Mouse (Mus musculus) lung, embryonic 14.5 days (tissue): ENCODE results near the gene Dgkd. TPM values are rescaled to one million over a fixed set of nuclear protein-coding genes. Genes with fewer than 3 reads are reported as not detected.

Source experiments
- ATAC-seq: fragments of 200-750 bp; cut with Nextera tagmentation; 2 replicates; pipeline ENCODE4 v1.8.0; 2017; ENCODE audit warnings: mild to moderate bottlenecking, moderate TSS enrichment, moderate library complexity; ENCODE audit not compliant: insufficient read depth
- DNase-seq: peaks from one replicate; pipeline ENCODE4 v3.0.0-alpha.2; 2015
- H3K27ac ChIP-seq: fragments of 300-500 bp; sonication (generic); 2 replicates; pipeline ENCODE4 v1.5.1; 2014; ENCODE audit warnings: low read depth, mild to moderate bottlenecking, moderate library complexity
- H3K27me3 ChIP-seq: fragments of 300-500 bp; sonication (generic); 2 replicates; pipeline ENCODE4 v1.6.1; 2014; ENCODE audit warnings: low read length, control low read depth; ENCODE audit not compliant: insufficient read depth
- H3K36me3 ChIP-seq: fragments of 300-500 bp; sonication (generic); 2 replicates; pipeline ENCODE4 v1.6.1; 2014; ENCODE audit warnings: control low read depth; ENCODE audit not compliant: insufficient read depth
- H3K4me1 ChIP-seq: fragments of 300-500 bp; sonication (generic); 2 replicates; pipeline ENCODE4 v1.6.1; 2014; ENCODE audit warnings: antibody characterized with exemption, control low read depth; ENCODE audit not compliant: insufficient read depth
- H3K4me2 ChIP-seq: fragments of 300-500 bp; sonication (generic); 2 replicates; pipeline ENCODE4 v1.6.1; 2014; ENCODE audit warnings: mild to moderate bottlenecking
- H3K4me3 ChIP-seq: fragments of 300-500 bp; sonication (generic); 2 replicates; pipeline ENCODE4 v1.5.1; 2014; ENCODE audit warnings: low read depth, low read length
- H3K9ac ChIP-seq: fragments of 300-500 bp; sonication (generic); 2 replicates; pipeline ENCODE4 v1.6.1; 2014
- H3K9me3 ChIP-seq: fragments of 300-500 bp; sonication (generic); 2 replicates; pipeline ENCODE4 v1.6.1; 2016; ENCODE audit warnings: low read depth, low read length, control low read depth
- CTCF ChIP-seq: IDR thresholded peaks from 2 replicates; pipeline ENCODE4 v1.5.1; 2016; ENCODE audit warnings: antibody characterized with exemption, low read depth
- WGBS: fragments of 180-500 bp; shearing (Covaris S2); extraction: QIAGEN DNeasy Blood & Tissue Kit; methylation state at CpG from one replicate; pipeline ENCODE4 v1.1.7; 2014; 5-methylcytosine and 5-hydroxymethylcytosine counted together
- polyA plus RNA-seq: library from polyadenylated mRNA; unstranded; fragments of >200 nt; fragmentation: Nextera tagmentation; extraction: Ambion mirVana; gene quantifications from 2 replicates; pipeline ENCODE4 v1.2.1, GENCODE M21; 2014

The Dgkd gene
- polyA plus RNA-seq, 1 experiment from 2014 or later = 36.1 TPM

GRCm38 (mm10) chr1:87871546-87871945 is 18.5 kb downstream of the Dgkd start:
- DNase-seq = peak; percentile 41
- TF ChIP-seq CTCF = no peak
- Histone ChIP-seq H3K27me3 (no peaks in the 10 kb centered on the region), H3K4me1 (no peaks in the 10 kb centered on the region), H3K4me2 (no peak overlapping the region), H3K27ac (no peak overlapping the region), H3K4me3 (no peak overlapping the region), H3K36me3 (no peaks in the 10 kb centered on the region), H3K9me3 (no peaks in the 10 kb centered on the region), H3K9ac (no peak overlapping the region)
- ATAC-seq = no peak

- DNase-seq = no peak
- no peak overlapping the region for H3K4me3 ChIP-seq
- no peak overlapping the region for H3K27ac ChIP-seq
- H3K36me3 ChIP-seq = no peaks in the 10 kb centered on the region
- no peaks in the 10 kb centered on the region for H3K9me3 ChIP-seq
- peaks cover 11% of the 10 kb centered on the region; the same call in 1 of the 2 replicates for H3K4me1 ChIP-seq
- no peak for ATAC-seq
- H3K27me3 ChIP-seq = no peaks in the 10 kb centered on the region
- no peak overlapping the region for H3K9ac ChIP-seq
- H3K4me2 ChIP-seq = no peak overlapping the region
- TF ChIP-seq CTCF = no peak
Observed at GRCm38 (mm10) chr1:87873081-87873480, 20.0 kb downstream of the Dgkd start.

- WGBS = 90% methylated on average over 1 of the region's 1 CpGs
- no peaks in the 10 kb centered on the region for H3K9me3 ChIP-seq
- ATAC-seq = no peak
Observed at GRCm38 (mm10) chr1:87876065-87876464, 23.0 kb downstream of the Dgkd start.

GRCm38 (mm10) chr1:87877552-87878283 is 24.6 kb downstream of the Dgkd start:
- Histone ChIP-seq H3K9ac (no peak overlapping the region), H3K4me1 (peaks cover 33% of the 10 kb centered on the region), H3K9me3 (no peaks in the 10 kb centered on the region), H3K4me2 (no peak overlapping the region), H3K4me3 (no peak overlapping the region), H3K36me3 (peaks cover under 1% of the 10 kb centered on the region), H3K27ac (peak overlapping the region; percentile 43; the same call in 1 of the 2 replicates), H3K27me3 (no peaks in the 10 kb centered on the region)
- TF ChIP-seq CTCF = no peak
- 48% methylated on average over 9 of the region's 9 CpGs for WGBS
- peak; percentile 16 for DNase-seq
- no peak for ATAC-seq

More at GRCm38 (mm10) chr1:87876065-87876464, 23.0 kb downstream of the Dgkd start:
- no peak overlapping the region for H3K9ac ChIP-seq
- no peak overlapping the region for H3K27ac ChIP-seq
- H3K36me3 ChIP-seq = no peaks in the 10 kb centered on the region
- DNase-seq = no peak
- H3K4me2 ChIP-seq = no peak overlapping the region
- TF ChIP-seq CTCF = no peak
- H3K4me1 ChIP-seq = peaks cover 30% of the 10 kb centered on the region
- no peaks in the 10 kb centered on the region for H3K27me3 ChIP-seq
- no peak overlapping the region for H3K4me3 ChIP-seq

DNA sequence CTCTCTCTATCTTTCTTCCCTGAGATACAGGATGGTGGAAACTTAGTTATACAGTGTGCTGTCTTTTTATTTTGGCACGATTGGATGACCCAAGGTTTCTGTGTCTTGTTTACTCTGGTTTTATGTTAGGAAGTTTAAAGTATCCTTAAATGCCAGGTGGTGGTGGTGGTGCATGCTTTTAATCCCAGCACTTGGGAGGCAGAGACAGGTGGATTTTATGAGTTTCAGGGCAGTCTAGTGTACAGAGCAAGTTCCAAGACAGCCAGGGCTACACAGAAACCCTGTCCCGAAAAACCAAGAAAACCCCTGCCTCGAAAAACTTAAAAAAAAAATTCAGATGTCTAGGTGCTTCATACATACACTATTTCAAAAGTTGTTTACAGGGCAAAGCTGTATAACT is 25.9 kb downstream of the Dgkd start:
- Histone ChIP-seq H3K4me1 (peaks cover 33% of the 10 kb centered on the region), H3K27ac (peak overlapping the region; percentile 88), H3K4me3 (no peak overlapping the region), H3K36me3 (peaks cover 11% of the 10 kb centered on the region), H3K27me3 (no peaks in the 10 kb centered on the region), H3K9me3 (no peaks in the 10 kb centered on the region), H3K4me2 (no peak overlapping the region), H3K9ac (no peak overlapping the region)
- ATAC-seq (no peak), DNase-seq (no peak)
- no peak for TF ChIP-seq CTCF
- 84% methylated on average over 3 of the region's 3 CpGs for WGBS

DNA sequence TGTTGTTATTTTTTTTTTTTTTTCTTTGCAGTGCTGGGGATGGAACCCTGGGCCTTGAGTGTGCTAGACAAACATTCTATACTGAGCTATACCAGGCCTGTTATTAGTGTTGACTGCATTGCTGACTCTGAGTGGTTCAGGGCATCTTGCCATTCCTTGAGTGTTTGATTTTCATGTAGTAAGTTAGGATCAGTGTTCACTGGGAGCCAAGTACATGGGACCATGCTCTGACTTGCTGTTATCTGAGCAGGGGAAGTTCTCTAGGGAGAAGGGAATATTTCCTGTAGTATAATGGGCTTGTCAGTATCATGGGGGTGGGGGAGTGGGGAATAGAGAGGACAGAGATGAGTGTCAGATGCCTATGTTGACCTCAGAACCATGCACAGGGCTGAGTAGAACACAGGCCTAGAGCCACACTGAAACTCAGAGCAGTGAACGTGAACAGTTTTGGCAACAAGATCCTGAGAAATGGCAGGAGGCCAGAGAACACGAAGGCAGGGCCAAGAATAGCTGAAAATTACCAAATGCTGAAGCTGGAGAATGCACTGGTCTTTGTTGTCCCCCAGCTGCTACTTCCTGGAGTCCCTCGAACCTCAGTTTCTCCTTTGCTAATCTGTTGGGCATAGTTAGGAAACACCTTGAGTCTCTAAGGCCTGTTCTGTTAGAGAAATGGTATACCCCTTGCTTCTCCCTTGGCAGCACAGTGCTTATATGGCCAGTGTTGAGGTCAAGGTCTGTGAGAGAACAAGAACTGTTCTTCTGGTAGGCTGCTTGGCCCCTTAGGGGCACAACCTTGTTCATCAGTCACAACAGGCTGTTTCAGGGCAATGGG is 26.6 kb downstream of the Dgkd start:
- TF ChIP-seq CTCF = no peak
- Histone ChIP-seq H3K4me3 (no peak overlapping the region), H3K36me3 (peaks cover 15% of the 10 kb centered on the region), H3K9ac (no peak overlapping the region), H3K27ac (peak overlapping the region; percentile 88), H3K4me2 (no peak overlapping the region), H3K27me3 (no peaks in the 10 kb centered on the region), H3K9me3 (no peaks in the 10 kb centered on the region), H3K4me1 (peaks cover 33% of the 10 kb centered on the region)
- DNase-seq (peak; percentile 96), ATAC-seq (peak; percentile 96)
- WGBS = 21% methylated on average over 3 of the region's 3 CpGs

DNA sequence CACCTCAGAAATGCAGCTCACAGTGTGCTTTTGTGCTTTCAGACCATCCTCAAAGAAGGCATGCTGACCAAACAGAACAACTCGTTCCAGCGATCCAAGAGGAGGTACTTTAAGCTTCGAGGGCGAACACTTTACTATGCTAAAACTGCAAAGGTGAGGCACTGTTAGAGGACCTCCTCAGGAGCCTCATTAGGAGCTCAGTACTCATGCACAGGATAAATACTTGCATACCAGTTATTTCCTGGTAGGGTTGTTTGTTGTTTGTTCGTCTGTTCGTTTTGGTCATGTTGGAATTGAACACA is 27.2 kb downstream of the Dgkd start:
- H3K27me3 ChIP-seq = no peaks in the 10 kb centered on the region
- H3K9ac ChIP-seq = no peak overlapping the region

More for the DNA sequence above, 27.2 kb downstream of the Dgkd start:
- ATAC-seq (no peak), DNase-seq (no peak)
- H3K4me1 ChIP-seq = peaks cover 33% of the 10 kb centered on the region
- no peak for TF ChIP-seq CTCF
- no peaks in the 10 kb centered on the region for H3K9me3 ChIP-seq
- H3K36me3 ChIP-seq = peaks cover 21% of the 10 kb centered on the region
- 76% methylated on average over 6 of the region's 6 CpGs for WGBS
- no peak overlapping the region for H3K4me3 ChIP-seq
- H3K27ac ChIP-seq = peak overlapping the region; percentile 88
- no peak overlapping the region for H3K4me2 ChIP-seq
